Mouse (Mus musculus) MEL (cell line): ENCODE measurements around the gene Sfmbt2. TPM values are rescaled to one million over a fixed set of nuclear protein-coding genes. Genes with fewer than 3 reads are reported as not detected.

Experiments
- DNase-seq: peaks from one replicate; pipeline ENCODE4 v3.0.0; 2011; ENCODE audit warnings: low read depth, low spot score
- H3K27ac ChIP-seq: 2 replicates; pipeline ENCODE4 v1.5.1; 2012; ENCODE audit warnings: low read depth, mild to moderate bottlenecking, control low read depth, low read length, moderate library complexity; ENCODE audit not compliant: control insufficient read depth
- H3K27me3 ChIP-seq, 2 experiments: fragments of 150-350 bp in 1 of 2; sonication (generic) in 1 of 2; 2 replicates each; pipeline ENCODE4 v1.6.1; 2012; ENCODE audit warnings: low read length in 2 of 2, mild to moderate bottlenecking in 2 of 2, improper control_type of control experiment in 1 of 2, moderate library complexity in 1 of 2; ENCODE audit not compliant: insufficient read depth in 2 of 2, control insufficient read depth in 1 of 2
- H3K36me3 ChIP-seq, 2 experiments: 2 replicates each; pipeline ENCODE4 v1.6.1; 2012 to 2014; ENCODE audit warnings: low read length in 2 of 2, improper control_type of control experiment in 1 of 2, inconsistent platforms in 1 of 2, mild to moderate bottlenecking in 1 of 2; ENCODE audit not compliant: insufficient read depth in 2 of 2, control insufficient read depth in 1 of 2
- H3K4me1 ChIP-seq, 2 experiments: fragments of 150-350 bp in 1 of 2; sonication (generic) in 1 of 2; 2 replicates each; pipeline ENCODE4 v1.6.1; 2012; ENCODE audit warnings: low read length in 2 of 2, improper control_type of control experiment in 1 of 2, mild to moderate bottlenecking in 1 of 2; ENCODE audit not compliant: insufficient read depth in 2 of 2, control insufficient read depth in 1 of 2
- H3K4me3 ChIP-seq, 2 experiments: fragments of 150-350 bp in 1 of 2; sonication (generic) in 1 of 2; 2 replicates each; pipeline ENCODE4 v1.5.1; 2012; ENCODE audit warnings: low read depth in 2 of 2, low read length in 2 of 2, mild to moderate bottlenecking in 2 of 2, moderate library complexity in 2 of 2, control low read depth in 1 of 2, improper control_type of control experiment in 1 of 2; ENCODE audit not compliant: control insufficient read depth in 1 of 2, insufficient read depth in 1 of 2
- H3K79me2 ChIP-seq: 2 replicates; pipeline ENCODE4 v1.6.1; 2012; ENCODE audit warnings: mild to moderate bottlenecking, low read length, moderate library complexity; ENCODE audit not compliant: control insufficient read depth, poor library complexity, insufficient read depth
- H3K9ac ChIP-seq: 2 replicates; pipeline ENCODE4 v1.6.1; 2012; ENCODE audit warnings: low read depth, mild to moderate bottlenecking, control low read depth, low read length, moderate library complexity; ENCODE audit not compliant: control insufficient read depth, poor library complexity, severe bottlenecking
- H3K9me3 ChIP-seq: fragments of 150-350 bp; sonication (generic); replicated peaks from 2 replicates; pipeline ENCODE4 v1.6.1; 2012; ENCODE audit warnings: mild to moderate bottlenecking, low read length, improper control_type of control experiment, moderate library complexity; ENCODE audit not compliant: insufficient read depth
- BHLHE40 ChIP-seq: IDR thresholded peaks from 2 replicates; pipeline ENCODE4 v1.6.1; 2012; ENCODE audit warnings: low read depth, mild to moderate bottlenecking, inconsistent platforms, low read length, improper control_type of control experiment, borderline replicate concordance
- CHD1 ChIP-seq: IDR thresholded peaks from 2 replicates; pipeline ENCODE4 v1.6.1; 2012; ENCODE audit warnings: low read depth, mild to moderate bottlenecking, inconsistent platforms, low read length, improper control_type of control experiment
- CHD2 ChIP-seq: IDR thresholded peaks from 2 replicates; pipeline ENCODE4 v1.6.1; 2011; ENCODE audit warnings: low read length, improper control_type of control experiment
- E2F4 ChIP-seq: IDR thresholded peaks from 2 replicates; pipeline ENCODE4 v1.6.1; 2011; ENCODE audit warnings: low read depth, low read length, improper control_type of control experiment, borderline replicate concordance
- EP300 ChIP-seq, 2 experiments: IDR thresholded peaks; 2 replicates each; pipeline ENCODE4 v1.6.1; 2011; ENCODE audit warnings: improper control_type of control experiment in 2 of 2, low read length in 2 of 2, low read depth in 1 of 2, mild to moderate bottlenecking in 1 of 2
- KAT2A ChIP-seq: conservative IDR thresholded peaks from 2 replicates; pipeline ENCODE4 v1.6.1; 2012; ENCODE audit warnings: low read depth, low read length, improper control_type of control experiment, inconsistent platforms
- MAZ ChIP-seq: IDR thresholded peaks from 2 replicates; pipeline ENCODE4 v1.6.1; 2012; ENCODE audit warnings: low read depth, mild to moderate bottlenecking, inconsistent platforms, low read length, improper control_type of control experiment
- MYB ChIP-seq: IDR thresholded peaks from 2 replicates; pipeline ENCODE4 v1.6.1; 2011; ENCODE audit warnings: mild to moderate bottlenecking, low read depth, low read length, improper control_type of control experiment
- NELFE ChIP-seq: IDR thresholded peaks from 2 replicates; pipeline ENCODE4 v1.6.1; 2011; ENCODE audit warnings: low read depth, low read length, improper control_type of control experiment
- NRF1 ChIP-seq: IDR thresholded peaks from 2 replicates; pipeline ENCODE4 v1.6.1; 2014; ENCODE audit warnings: low read depth, mild to moderate bottlenecking, inconsistent platforms, low read length, improper control_type of control experiment, moderate library complexity; ENCODE audit not compliant: poor library complexity, insufficient read depth, severe bottlenecking
- POLR2AphosphoS2 ChIP-seq: IDR thresholded peaks from 2 replicates; pipeline ENCODE4 v1.6.1; 2011; ENCODE audit warnings: low read length, improper control_type of control experiment
- POLR2AphosphoS5 ChIP-seq: IDR thresholded peaks from 2 replicates; pipeline ENCODE4 v1.6.1; 2012; ENCODE audit warnings: low read depth, borderline replicate concordance, mild to moderate bottlenecking, inconsistent platforms, low read length, moderate library complexity, mixed read lengths
- TCF12 ChIP-seq: IDR thresholded peaks from 2 replicates; pipeline ENCODE4 v1.6.1; 2014; ENCODE audit warnings: low read depth, mild to moderate bottlenecking, inconsistent platforms, low read length, improper control_type of control experiment, moderate library complexity
- USF1 ChIP-seq: IDR thresholded peaks from 2 replicates; pipeline ENCODE4 v1.6.1; 2014; ENCODE audit warnings: low read depth, mild to moderate bottlenecking, inconsistent platforms, low read length, improper control_type of control experiment, moderate library complexity
- ZMIZ1 ChIP-seq: IDR thresholded peaks from 2 replicates; pipeline ENCODE4 v1.6.1; 2012; ENCODE audit warnings: low read depth, mild to moderate bottlenecking, inconsistent platforms, low read length, improper control_type of control experiment, moderate library complexity
- ZNF384 ChIP-seq: IDR thresholded peaks from 2 replicates; pipeline ENCODE4 v1.6.1; 2012; ENCODE audit warnings: low read depth, mild to moderate bottlenecking, inconsistent platforms, low read length, improper control_type of control experiment
- polyA plus RNA-seq, 2 experiments: library from polyadenylated mRNA; stranded (reverse) in 1 of 2; unstranded in 1 of 2; fragments of >175 nt in 1 of 2; fragments of >200 nt in 1 of 2; gene quantifications; 2 replicates each; pipeline versions ENCODE4 v1.2.1 to v1.2.4; 2012; ENCODE audit warnings: low replicate concordance in 2 of 2, low read depth in 1 of 2; ENCODE audit not compliant: insufficient read length in 2 of 2, insufficient read depth in 1 of 2, missing spikeins in 1 of 2
- total RNA-seq: library from RNA; depleted of rRNA; stranded (reverse); fragments of 300-350 nt; gene quantifications from 2 replicates; pipeline ENCODE4 v1.2.3, GENCODE M21; 2012; rRNA removed

The Sfmbt2 gene
- total and polyA plus RNA-seq, 3 experiments: not detected

DNA sequence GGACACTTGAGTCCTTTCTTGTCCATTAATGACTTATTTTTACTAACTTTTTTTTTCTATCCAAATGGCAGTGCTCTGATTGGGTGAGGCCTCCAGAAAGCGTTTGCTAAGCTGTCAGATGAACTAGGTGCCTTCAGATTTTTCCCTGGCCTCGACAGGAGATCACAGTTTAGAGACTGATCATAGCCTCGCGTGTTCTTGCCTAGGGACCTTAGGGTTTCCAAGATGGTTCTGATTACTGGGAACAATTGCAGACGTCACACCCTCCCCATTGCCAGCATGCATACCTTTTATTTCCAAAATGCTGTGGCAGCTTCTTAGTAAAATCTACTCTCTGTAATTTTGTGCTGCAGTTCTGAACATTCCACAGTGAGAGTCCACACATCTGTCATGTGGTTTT lies 212.8 kb downstream of the Sfmbt2 start:
- Histone ChIP-seq H3K4me3 (no peak overlapping the region), H3K9ac (no peak overlapping the region), H3K27ac (no peak overlapping the region), H3K36me3 (no peaks in the 10 kb centered on the region), H3K4me1 (no peaks in the 10 kb centered on the region), H3K9me3 (no peaks in the 10 kb centered on the region), H3K27me3 (no peaks in the 10 kb centered on the region), H3K79me2 (no peaks in the 10 kb centered on the region)
- no peak for DNase-seq
- no peak for TF ChIP-seq E2F4
- no peak for TF ChIP-seq ZNF384
- no peak for TF ChIP-seq TCF12

DNA sequence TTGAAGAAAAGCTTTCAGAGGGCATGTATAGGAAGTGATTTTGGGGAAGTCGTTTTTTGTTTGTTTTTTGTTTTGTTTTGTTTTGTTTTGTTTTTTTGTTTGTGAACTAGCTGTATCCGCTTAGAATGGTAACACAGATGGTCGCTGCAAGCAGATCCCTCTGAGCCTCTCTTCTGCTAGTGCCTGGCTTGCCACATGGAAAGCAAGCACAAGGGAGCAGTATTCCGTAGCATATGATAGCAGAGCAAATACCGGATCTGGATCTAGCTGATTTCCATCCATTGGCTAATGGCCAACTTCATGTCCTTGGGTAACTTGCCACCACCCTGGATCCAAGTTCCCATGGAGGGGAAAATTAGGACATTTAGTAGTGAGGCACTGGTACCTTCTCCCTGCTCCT lies 221.0 kb downstream of the Sfmbt2 start:
- no peaks in the 10 kb centered on the region for H3K36me3 ChIP-seq

DNA sequence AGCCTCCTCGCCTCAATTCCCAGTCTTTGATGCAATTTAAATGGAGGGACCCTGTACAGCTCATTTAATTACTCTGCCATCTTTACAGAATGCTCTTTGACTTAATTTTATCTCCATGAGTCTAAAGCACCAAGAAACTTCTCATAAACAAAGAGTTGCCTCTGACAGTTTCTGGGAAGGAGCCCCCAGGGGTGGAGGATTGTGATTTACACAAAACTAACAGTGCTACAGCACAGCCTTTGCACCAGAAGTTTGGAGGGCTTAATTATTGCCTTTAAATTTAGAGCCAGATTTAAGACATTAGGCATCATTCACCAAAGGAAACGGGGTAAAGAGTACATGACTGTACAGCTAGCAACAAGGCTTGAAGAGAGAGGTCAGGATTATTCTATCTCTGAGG lies 245.2 kb downstream of the Sfmbt2 start:
- TF ChIP-seq KAT2A: no peak
- TF ChIP-seq E2F4: no peak
- TF ChIP-seq EP300 (IDR thresholded peaks at IDR 0.05; ENCODE audit: low read depth in 1 of 2, low read length in 2 of 2): no peak
- TF ChIP-seq BHLHE40: no peak
- TF ChIP-seq NRF1: no peak
- no peak for TF ChIP-seq POLR2AphosphoS5
- TF ChIP-seq POLR2AphosphoS2: no peak
- no peak for TF ChIP-seq MAZ
- no peak for TF ChIP-seq CHD2
- TF ChIP-seq USF1: no peak
- TF ChIP-seq NELFE: no peak
- no peak for TF ChIP-seq MYB
- no peak for DNase-seq
- Histone ChIP-seq H3K27ac (no peak overlapping the region), H3K9ac (no peak overlapping the region), H3K79me2 (no peaks in the 10 kb centered on the region), H3K9me3 (no peaks in the 10 kb centered on the region), H3K36me3 (no peaks in the 10 kb centered on the region), H3K27me3 (no peaks in the 10 kb centered on the region), H3K4me3 (no peak overlapping the region), H3K4me1 (no peaks in the 10 kb centered on the region)

More for the DNA sequence above, 221.0 kb downstream of the Sfmbt2 start:
- Histone ChIP-seq H3K9ac (no peak overlapping the region), H3K4me3 (no peak overlapping the region), H3K4me1 (no peaks in the 10 kb centered on the region), H3K27me3 (no peaks in the 10 kb centered on the region), H3K79me2 (no peaks in the 10 kb centered on the region), H3K27ac (no peak overlapping the region), H3K9me3 (no peaks in the 10 kb centered on the region)
- TF ChIP-seq E2F4 (no peak), BHLHE40 (no peak), ZMIZ1 (no peak), EP300 (IDR thresholded peaks at IDR 0.05; ENCODE audit: low read depth in 1 of 2, low read length in 2 of 2) (no peak), CHD1 (no peak)
- DNase-seq: no peak

Other genes starting within 250 kb of the Sfmbt2 start
- not detected in 2 replicates for gene Itih2, start 239.1 kb upstream of the Sfmbt2 start, total RNA-seq
- not detected for gene Itih2, start 239.1 kb upstream of the Sfmbt2 start, polyA plus RNA-seq
- gene Itih5, start 216.9 kb upstream of the Sfmbt2 start, total RNA-seq: not detected in 2 replicates
- not detected for gene Itih5, start 216.9 kb upstream of the Sfmbt2 start, polyA plus RNA-seq